Mouse (Mus musculus) heart, embryonic 13.5 days (tissue): Measurements from ENCODE around the gene Spata1. TPM values are rescaled to one million over a fixed set of nuclear protein-coding genes. Genes with fewer than 3 reads are reported as not detected.
"Not testable (repeated sequence)": the region's sequence is repeated elsewhere in the genome, so short reads cannot be mapped to it uniquely, and the experiment has no call there.

Experiments
- ATAC-seq: fragments of 200-750 bp; cut with Nextera tagmentation; 2 replicates; pipeline ENCODE4 v1.8.0; 2017; ENCODE audit warnings: moderate TSS enrichment; ENCODE audit not compliant: insufficient number of reproducible peaks, low FRiP score, low TSS enrichment; ENCODE audit errors: extremely low read depth
- H3K27ac ChIP-seq: fragments of 300-500 bp; sonication (generic); replicated peaks from 2 replicates; pipeline ENCODE4 v1.5.1; 2015; ENCODE audit warnings: moderate library complexity, mild to moderate bottlenecking, inconsistent platforms
- H3K27me3 ChIP-seq: fragments of 300-500 bp; sonication (generic); replicated peaks from 2 replicates; pipeline ENCODE4 v1.6.1; 2015; ENCODE audit warnings: mild to moderate bottlenecking, inconsistent platforms
- H3K36me3 ChIP-seq: fragments of 300-500 bp; sonication (generic); 2 replicates; pipeline ENCODE4 v1.6.1; 2015; ENCODE audit warnings: mild to moderate bottlenecking, inconsistent platforms
- H3K4me1 ChIP-seq: fragments of 300-500 bp; sonication (generic); 2 replicates; pipeline ENCODE4 v1.6.1; 2015; ENCODE audit warnings: inconsistent platforms
- H3K4me2 ChIP-seq: fragments of 300-500 bp; sonication (generic); 2 replicates; pipeline ENCODE4 v1.6.1; 2015; ENCODE audit warnings: inconsistent platforms, mild to moderate bottlenecking, moderate library complexity
- H3K4me3 ChIP-seq: fragments of 300-500 bp; sonication (generic); 2 replicates; pipeline ENCODE4 v1.5.1; 2015; ENCODE audit warnings: moderate library complexity, mild to moderate bottlenecking, inconsistent platforms
- H3K9ac ChIP-seq: fragments of 300-500 bp; sonication (generic); 2 replicates; pipeline ENCODE4 v1.6.1; 2015; ENCODE audit warnings: inconsistent platforms, mild to moderate bottlenecking, moderate library complexity
- H3K9me3 ChIP-seq: fragments of 300-500 bp; sonication (generic); 2 replicates; pipeline ENCODE4 v1.6.1; 2016; ENCODE audit warnings: inconsistent platforms
- WGBS: fragments of 180-500 bp; shearing (Covaris S2); methylation state at CpG from one replicate; pipeline ENCODE4 v1.1.7; 2015; ENCODE audit warnings: mixed read lengths; 5-methylcytosine and 5-hydroxymethylcytosine counted together
- polyA plus RNA-seq: library from polyadenylated mRNA; unstranded; fragments of >200 nt; fragmentation: Nextera tagmentation; extraction: Ambion mirVana; gene quantifications from 2 replicates; pipeline ENCODE4 v1.2.1, GENCODE M21; 2015

Gene Spata1
- polyA plus RNA-seq, 1 experiment from 2014 or later: 5.3 TPM

DNA sequence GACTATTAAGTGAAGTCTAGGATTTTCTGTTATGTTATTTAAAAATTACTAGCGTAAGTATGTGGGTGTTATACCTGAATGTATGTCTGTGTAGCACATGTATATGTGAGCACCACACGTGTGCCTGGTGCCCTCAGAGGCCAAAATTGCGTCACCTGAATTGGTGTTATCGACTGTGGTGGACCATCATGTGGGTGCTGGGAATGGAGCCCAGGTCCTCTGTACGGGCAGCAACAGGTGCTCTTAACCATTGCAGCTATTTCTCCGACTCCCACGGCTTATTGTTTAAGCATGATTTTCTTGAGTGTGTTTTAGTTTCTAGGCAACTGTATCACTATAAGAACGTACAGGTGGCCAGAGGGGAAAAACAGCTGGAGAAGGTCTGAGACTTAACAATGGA is 63.4 kb downstream of the Spata1 start:
- 90% methylated on average over 8 of the region's 8 CpGs for WGBS
- no peaks in the 10 kb centered on the region for H3K27me3 ChIP-seq
- no peak overlapping the region for H3K4me3 ChIP-seq
- no peak for ATAC-seq
- H3K4me1 ChIP-seq: no peaks in the 10 kb centered on the region
- no peak overlapping the region for H3K4me2 ChIP-seq
- H3K9ac ChIP-seq: no peak overlapping the region
- H3K9me3 ChIP-seq: no peaks in the 10 kb centered on the region
- H3K27ac ChIP-seq: no peak overlapping the region
- H3K36me3 ChIP-seq: peaks cover 74% of the 10 kb centered on the region

GRCm38 (mm10) chr3:146435533-146435932 is 64.0 kb downstream of the Spata1 start:
- peaks cover 78% of the 10 kb centered on the region for H3K36me3 ChIP-seq

DNA sequence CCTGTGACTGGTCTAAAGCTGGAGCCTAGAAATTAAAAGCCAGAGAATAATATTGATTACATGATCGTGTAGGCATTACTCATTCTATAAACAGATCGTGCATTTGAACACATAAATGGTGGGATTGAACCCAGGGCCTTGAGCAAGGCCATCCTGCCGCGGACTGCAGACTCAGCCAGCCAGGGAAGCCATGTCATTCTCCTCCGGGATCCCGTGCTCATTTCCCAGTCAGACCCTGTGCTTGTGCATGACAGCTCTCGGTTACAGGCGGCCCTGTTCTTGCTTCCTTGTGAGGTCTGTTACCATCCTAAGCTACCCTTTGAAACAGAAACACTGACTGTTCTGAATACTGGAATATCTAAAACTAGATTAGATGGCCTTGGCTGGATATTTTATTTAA is 64.9 kb downstream of the Spata1 start:
- no peak for ATAC-seq
- Histone ChIP-seq H3K36me3 (peaks cover 79% of the 10 kb centered on the region), H3K27me3 (no peaks in the 10 kb centered on the region), H3K4me1 (no peaks in the 10 kb centered on the region), H3K4me2 (no peak overlapping the region), H3K4me3 (no peak overlapping the region), H3K27ac (no peak overlapping the region), H3K9me3 (no peaks in the 10 kb centered on the region), H3K9ac (no peak overlapping the region)
- 90% methylated on average over 8 of the region's 8 CpGs for WGBS

More at GRCm38 (mm10) chr3:146435533-146435932, 64.0 kb downstream of the Spata1 start:
- Histone ChIP-seq H3K4me2 (no peak overlapping the region), H3K27me3 (no peaks in the 10 kb centered on the region), H3K4me3 (no peak overlapping the region), H3K27ac (no peak overlapping the region), H3K9me3 (no peaks in the 10 kb centered on the region), H3K9ac (no peak overlapping the region), H3K4me1 (no peaks in the 10 kb centered on the region)
- WGBS: 91% methylated on average over 11 of the region's 11 CpGs
- ATAC-seq: no peak

GRCm38 (mm10) chr3:146433681-146434350 is 65.7 kb downstream of the Spata1 start:
- Histone ChIP-seq H3K36me3 (peaks cover 82% of the 10 kb centered on the region), H3K27me3 (no peaks in the 10 kb centered on the region), H3K9me3 (no peaks in the 10 kb centered on the region), H3K9ac (no peak overlapping the region), H3K27ac (no peak overlapping the region), H3K4me2 (no peak overlapping the region), H3K4me3 (no peak overlapping the region), H3K4me1 (no peaks in the 10 kb centered on the region)
- WGBS: 78% methylated on average over 14 of the region's 14 CpGs
- no peak for ATAC-seq

DNA sequence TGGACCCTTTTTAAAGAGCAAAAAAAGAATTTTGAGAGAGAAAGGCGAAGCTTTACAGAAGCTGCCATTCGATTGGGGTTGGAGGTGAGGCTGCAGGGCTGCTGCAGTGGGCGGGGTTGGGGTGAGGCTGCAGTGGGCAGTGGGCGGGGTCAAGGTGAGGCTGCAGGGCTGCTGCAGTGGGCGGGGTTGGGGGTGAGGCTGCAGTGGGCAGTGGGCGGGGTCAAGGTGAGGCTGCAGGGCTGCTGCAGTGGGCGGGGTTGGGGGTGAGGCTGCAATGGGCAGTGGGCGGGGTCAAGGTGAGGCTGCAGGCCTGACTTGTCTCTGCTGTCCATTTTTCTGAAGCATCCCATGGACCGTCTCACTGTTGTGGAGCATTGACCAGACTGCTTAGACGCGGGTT is 66.5 kb downstream of the Spata1 start:
- not testable (repeated sequence) for H3K9ac ChIP-seq, ATAC-seq, H3K27ac ChIP-seq, H3K4me1 ChIP-seq, H3K4me2 ChIP-seq, H3K9me3 ChIP-seq, H3K27me3 ChIP-seq, H3K4me3 ChIP-seq
- WGBS: 89% methylated on average over 11 of the region's 11 CpGs
- H3K36me3 ChIP-seq: peaks cover 82% of the 10 kb centered on the region

GRCm38 (mm10) chr3:146426489-146426888 is 73.1 kb downstream of the Spata1 start:
- no peaks in the 10 kb centered on the region for H3K9me3 ChIP-seq
- no peak overlapping the region for H3K9ac ChIP-seq
- no peak for ATAC-seq
- H3K27me3 ChIP-seq: no peaks in the 10 kb centered on the region
- peaks cover 58% of the 10 kb centered on the region for H3K36me3 ChIP-seq
- no peak overlapping the region for H3K4me2 ChIP-seq
- no peak overlapping the region for H3K4me3 ChIP-seq
- H3K4me1 ChIP-seq: peaks cover 34% of the 10 kb centered on the region
- H3K27ac ChIP-seq: no peak overlapping the region
- 91% methylated on average over 8 of the region's 8 CpGs for WGBS

DNA sequence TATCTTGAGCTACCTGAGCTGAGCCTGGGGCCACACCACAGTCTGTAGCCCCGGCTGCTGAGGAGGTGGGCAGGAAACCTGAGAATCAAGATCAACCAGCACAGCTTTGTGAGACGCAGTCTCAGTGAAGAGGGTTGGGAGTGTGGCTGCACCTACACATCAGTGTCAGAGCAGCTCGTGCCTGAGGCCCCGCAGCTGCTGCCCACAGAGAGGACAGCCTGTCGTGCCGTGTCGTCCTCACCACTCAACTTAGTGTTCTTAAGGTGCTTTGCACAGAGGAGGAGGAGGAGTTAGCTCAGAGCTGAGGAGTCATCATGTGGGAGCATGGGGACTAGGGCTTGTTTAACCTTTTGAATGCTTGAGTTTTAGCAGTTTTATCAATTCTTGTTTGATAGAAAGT is 73.7 kb downstream of the Spata1 start:
- no peak for ATAC-seq
- H3K27ac ChIP-seq: no peak overlapping the region
- peaks cover 34% of the 10 kb centered on the region for H3K4me1 ChIP-seq
- no peak overlapping the region for H3K4me2 ChIP-seq
- H3K27me3 ChIP-seq: no peaks in the 10 kb centered on the region
- no peak overlapping the region for H3K4me3 ChIP-seq
- WGBS: 57% methylated on average over 7 of the region's 7 CpGs
- peaks cover 55% of the 10 kb centered on the region for H3K36me3 ChIP-seq
- H3K9me3 ChIP-seq: no peaks in the 10 kb centered on the region
- H3K9ac ChIP-seq: no peak overlapping the region

DNA sequence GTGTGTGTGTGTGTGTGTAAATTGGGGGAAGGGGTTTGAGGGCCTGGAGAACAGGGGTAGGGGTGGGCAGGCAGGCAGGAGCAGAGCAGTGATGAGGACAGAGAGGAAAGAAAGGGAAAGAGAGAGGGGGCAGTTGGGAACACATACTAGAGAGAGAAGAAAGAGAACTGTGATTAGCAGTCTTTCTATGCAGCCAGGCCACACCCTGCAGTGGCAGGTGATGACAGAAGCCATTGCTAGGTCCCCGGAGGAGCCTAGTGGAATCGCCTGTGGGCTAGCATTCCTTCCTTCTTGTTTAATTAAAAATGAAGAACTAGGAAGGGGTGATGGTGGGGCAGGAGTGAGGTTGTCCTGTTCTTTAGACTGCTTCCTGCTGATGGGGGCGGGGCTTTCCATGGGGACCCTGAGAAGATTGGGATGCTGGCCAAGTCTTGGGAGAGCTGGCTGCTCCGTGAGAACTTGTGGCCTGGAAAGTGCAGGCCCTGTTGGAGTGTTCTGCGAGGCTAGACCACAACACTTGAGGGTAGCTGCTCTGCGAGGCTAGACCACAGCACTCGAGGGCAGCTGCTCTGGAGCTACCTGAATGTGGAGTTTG is 75.2 kb downstream of the Spata1 start:
- Histone ChIP-seq H3K4me1 (peaks cover 34% of the 10 kb centered on the region), H3K4me3 (no peak overlapping the region), H3K9me3 (no peaks in the 10 kb centered on the region), H3K36me3 (peaks cover 61% of the 10 kb centered on the region), H3K27me3 (no peaks in the 10 kb centered on the region), H3K9ac (no peak overlapping the region), H3K27ac (no peak overlapping the region; the same call in 1 of the 2 replicates), H3K4me2 (no peak overlapping the region)
- 48% methylated on average over 7 of the region's 7 CpGs for WGBS
- ATAC-seq: no peak

DNA sequence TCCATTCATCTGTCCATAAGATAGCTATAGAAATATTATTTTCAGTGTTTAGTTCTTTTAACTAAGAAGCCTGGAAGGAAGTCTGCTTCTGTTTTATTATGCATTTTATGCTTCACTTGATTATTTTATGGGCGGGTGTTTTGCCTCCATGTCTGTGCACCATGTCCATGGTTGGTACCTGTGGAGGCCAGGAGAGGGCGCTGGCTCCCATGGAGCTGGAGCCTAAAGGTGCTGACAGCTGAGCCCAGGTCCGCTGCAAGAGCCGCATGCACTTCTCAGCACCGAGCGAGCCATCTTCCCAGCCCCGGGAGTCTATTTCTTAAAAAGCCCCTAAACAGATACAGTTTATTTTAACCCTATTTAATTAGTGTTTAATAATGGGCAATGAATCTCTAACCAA is 75.8 kb downstream of the Spata1 start:
- H3K36me3 ChIP-seq: peaks cover 63% of the 10 kb centered on the region

GRCm38 (mm10) chr3:146421787-146422186 is 77.8 kb downstream of the Spata1 start:
- H3K4me2 ChIP-seq: no peak overlapping the region
- H3K4me3 ChIP-seq: no peak overlapping the region
- H3K9me3 ChIP-seq: no peaks in the 10 kb centered on the region
- no peak overlapping the region for H3K9ac ChIP-seq
- WGBS: 53% methylated on average over 8 of the region's 8 CpGs
- no peak for ATAC-seq
- no peaks in the 10 kb centered on the region for H3K27me3 ChIP-seq
- peaks cover 23% of the 10 kb centered on the region for H3K4me1 ChIP-seq
- no peak overlapping the region for H3K27ac ChIP-seq
- peaks cover 55% of the 10 kb centered on the region for H3K36me3 ChIP-seq

More for the DNA sequence above, 75.8 kb downstream of the Spata1 start:
- H3K9ac ChIP-seq: no peak overlapping the region
- no peak for ATAC-seq
- H3K4me3 ChIP-seq: no peak overlapping the region
- H3K9me3 ChIP-seq: no peaks in the 10 kb centered on the region
- WGBS: 83% methylated on average over 7 of the region's 7 CpGs
- H3K4me1 ChIP-seq: peaks cover 34% of the 10 kb centered on the region
- no peak overlapping the region for H3K4me2 ChIP-seq
- H3K27ac ChIP-seq: no peak overlapping the region
- no peaks in the 10 kb centered on the region for H3K27me3 ChIP-seq

DNA sequence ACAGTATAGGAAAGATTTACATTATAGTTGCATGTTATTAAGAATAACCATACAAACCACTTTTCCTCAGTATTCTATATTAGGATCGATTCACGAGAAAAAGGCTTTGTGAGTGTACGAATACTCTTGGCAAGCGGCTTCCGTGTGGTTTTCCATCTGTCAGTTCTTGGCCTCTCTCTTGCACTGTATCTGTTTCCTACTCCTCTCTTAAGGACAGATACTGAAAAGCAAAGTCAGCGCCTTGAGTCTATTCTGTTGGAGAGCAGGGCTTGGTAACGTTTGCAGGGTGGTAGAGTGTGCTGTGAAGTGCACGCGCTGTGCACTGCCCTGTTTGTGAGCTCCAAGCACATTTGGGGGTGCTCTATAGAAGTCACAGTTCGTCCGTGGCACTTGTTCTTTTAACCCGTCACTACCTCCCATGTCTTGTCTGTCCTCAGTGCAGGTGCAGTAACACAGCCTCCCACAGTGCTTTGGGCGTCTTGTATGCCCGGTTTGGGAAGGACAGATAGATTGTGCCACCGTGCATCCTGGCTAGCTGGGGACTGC is 79.5 kb downstream of the Spata1 start:
- H3K4me2 ChIP-seq: no peak overlapping the region
- no peak overlapping the region for H3K4me3 ChIP-seq
- no peak for ATAC-seq
- no peak overlapping the region for H3K9ac ChIP-seq
- H3K4me1 ChIP-seq: peaks cover 22% of the 10 kb centered on the region
- whole genome bisulfite sequencing: 85% methylated on average over 15 of the region's 15 CpGs
- H3K27me3 ChIP-seq: no peaks in the 10 kb centered on the region
- H3K36me3 ChIP-seq: peaks cover 49% of the 10 kb centered on the region
- no peak overlapping the region for H3K27ac ChIP-seq
- H3K9me3 ChIP-seq: no peaks in the 10 kb centered on the region

- Histone ChIP-seq H3K4me3 (no peak overlapping the region), H3K27me3 (no peaks in the 10 kb centered on the region), H3K4me2 (no peak overlapping the region), H3K4me1 (peaks cover 18% of the 10 kb centered on the region), H3K9ac (no peak overlapping the region), H3K27ac (peak overlapping the region; percentile 62), H3K9me3 (no peaks in the 10 kb centered on the region), H3K36me3 (peaks cover 49% of the 10 kb centered on the region)
- ATAC-seq: no peak
- 74% methylated on average over 9 of the region's 9 CpGs for WGBS
Observed at GRCm38 (mm10) chr3:146419534-146419933, 80.0 kb downstream of the Spata1 start.
